Mouse (Mus musculus): Measurements from ENCODE around the gene Glis1.
"Not testable (repeated sequence)": the region's sequence is repeated elsewhere in the genome, so short reads cannot be mapped to it uniquely, and the experiment has no call there.

Glis1 gene

GRCm38 (mm10) chr4:107575781-107576180 lies 141.4 kb downstream of the Glis1 start:
- DNase-seq (ENCODE audit: low read depth in 2 of 2, low spot score in 2 of 2): no peak

DNA sequence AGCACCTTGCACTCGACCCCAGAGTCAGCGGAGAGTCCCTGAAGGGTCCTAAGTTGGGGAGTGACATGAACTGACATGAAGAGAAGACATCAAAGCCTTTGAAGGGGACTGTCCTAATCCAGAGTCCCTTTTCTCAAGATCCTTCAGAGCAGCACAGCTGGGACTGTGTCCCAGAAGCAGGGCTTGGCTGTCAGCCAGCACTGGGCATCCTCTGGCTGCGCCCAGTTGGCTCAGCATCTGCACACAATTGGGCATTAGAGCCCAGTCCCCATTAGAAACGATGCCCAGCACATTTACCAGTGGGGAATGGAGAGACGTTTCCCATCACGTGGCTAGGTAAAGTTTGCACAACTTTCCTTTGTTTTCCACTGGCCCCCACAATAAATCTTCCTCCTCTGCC lies 142.4 kb downstream of the Glis1 start:
- DNase-seq (ENCODE audit: low read depth in 2 of 2, low spot score in 2 of 2): no peak

- DNase-seq (ENCODE audit: low read depth in 2 of 2, low spot score in 2 of 2): no peak
These were observed 142.9 kb downstream of the Glis1 start for GRCm38 (mm10) chr4:107577146-107577839.

- no peak for DNase-seq (ENCODE audit: low read depth in 2 of 2, low spot score in 2 of 2)
These were observed 146.5 kb downstream of the Glis1 start for GRCm38 (mm10) chr4:107580883-107581282.

GRCm38 (mm10) chr4:107586391-107586790 lies 152.0 kb downstream of the Glis1 start:
- DNase-seq (ENCODE audit: low read depth in 2 of 2, low spot score in 2 of 2): no peak

DNA sequence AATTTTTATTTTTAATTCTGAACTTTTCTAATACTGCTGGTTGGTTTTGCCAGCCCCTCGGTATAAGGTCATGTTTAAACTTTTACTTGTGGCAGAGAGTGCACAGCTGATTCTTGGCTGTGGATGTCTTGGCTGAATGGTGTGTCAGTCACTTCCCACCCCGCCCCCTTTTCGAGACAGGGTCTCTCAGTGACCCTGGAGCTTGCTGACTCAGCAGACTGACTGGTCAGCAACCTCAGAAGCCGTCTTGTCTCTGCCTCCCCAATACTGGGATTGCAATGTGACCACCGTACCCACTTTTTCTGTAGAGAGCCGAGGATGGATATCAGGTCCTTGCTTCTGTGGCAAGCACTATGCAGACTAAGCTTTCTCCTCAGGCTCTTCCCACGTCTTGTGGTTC lies 154.2 kb downstream of the Glis1 start:
- DNase-seq (ENCODE audit: low read depth in 2 of 2, low spot score in 2 of 2): no peak

DNA sequence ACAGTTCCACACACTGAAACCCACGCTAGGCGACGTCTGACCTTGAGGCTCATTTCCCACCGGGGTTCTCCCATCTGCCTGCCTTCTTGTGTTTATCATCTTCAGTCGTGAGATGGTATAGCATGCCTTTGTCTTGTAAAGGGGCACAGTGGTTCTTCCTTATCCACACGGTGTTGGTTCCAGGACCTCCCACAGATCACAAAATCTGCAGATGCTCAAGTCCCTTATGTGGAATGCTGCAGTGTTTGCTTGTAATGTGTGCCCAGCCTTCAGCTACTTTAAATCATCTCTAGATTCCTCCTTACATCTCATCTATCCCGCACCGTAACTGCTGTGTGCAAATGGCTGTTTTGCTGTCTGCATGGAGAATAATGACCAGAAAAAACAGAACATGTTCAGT lies 154.7 kb downstream of the Glis1 start:
- DNase-seq (ENCODE audit: low read depth in 2 of 2, low spot score in 2 of 2): no peak

GRCm38 (mm10) chr4:107590805-107591534 lies 156.6 kb downstream of the Glis1 start:
- no peak for DNase-seq (ENCODE audit: low read depth in 2 of 2, low spot score in 2 of 2)

- no peak for DNase-seq (ENCODE audit: low read depth in 2 of 2, low spot score in 2 of 2)
These were observed 159.0 kb downstream of the Glis1 start for GRCm38 (mm10) chr4:107593426-107593825.

DNA sequence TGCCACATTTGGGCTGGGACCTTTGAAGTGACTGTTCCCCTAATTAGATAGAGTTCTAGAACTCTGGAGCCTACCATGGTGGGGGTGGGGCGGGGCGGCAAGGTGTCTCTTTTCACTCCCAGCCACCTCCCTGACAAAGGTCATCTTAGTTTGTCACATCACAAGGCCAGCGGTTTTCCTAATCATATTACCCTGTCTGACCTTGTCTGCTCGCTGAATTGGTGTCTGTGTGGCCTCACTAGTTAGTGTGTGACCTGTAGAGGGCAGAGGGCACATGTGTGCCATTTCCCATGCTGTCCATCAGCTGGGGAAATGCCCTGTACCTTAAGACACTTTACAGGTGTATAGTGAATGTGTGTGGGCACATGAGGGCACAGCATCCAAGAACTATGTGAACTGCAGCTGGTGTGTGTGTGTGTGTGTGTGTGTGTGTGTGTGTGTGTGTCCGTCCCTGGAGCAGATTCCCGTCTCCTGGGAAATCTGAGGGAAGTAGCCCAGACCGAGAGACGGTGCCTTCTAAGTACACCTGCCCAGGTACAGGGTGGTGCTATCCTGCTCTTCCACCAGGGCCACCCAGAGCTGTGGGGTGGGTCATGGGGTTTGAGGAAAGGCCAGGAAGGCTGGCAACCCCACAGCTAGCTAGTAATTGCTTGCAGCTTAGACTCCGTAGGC lies 163.0 kb downstream of the Glis1 start:
- DNase-seq (ENCODE audit: low read depth in 2 of 2, low spot score in 2 of 2): no peak

DNA sequence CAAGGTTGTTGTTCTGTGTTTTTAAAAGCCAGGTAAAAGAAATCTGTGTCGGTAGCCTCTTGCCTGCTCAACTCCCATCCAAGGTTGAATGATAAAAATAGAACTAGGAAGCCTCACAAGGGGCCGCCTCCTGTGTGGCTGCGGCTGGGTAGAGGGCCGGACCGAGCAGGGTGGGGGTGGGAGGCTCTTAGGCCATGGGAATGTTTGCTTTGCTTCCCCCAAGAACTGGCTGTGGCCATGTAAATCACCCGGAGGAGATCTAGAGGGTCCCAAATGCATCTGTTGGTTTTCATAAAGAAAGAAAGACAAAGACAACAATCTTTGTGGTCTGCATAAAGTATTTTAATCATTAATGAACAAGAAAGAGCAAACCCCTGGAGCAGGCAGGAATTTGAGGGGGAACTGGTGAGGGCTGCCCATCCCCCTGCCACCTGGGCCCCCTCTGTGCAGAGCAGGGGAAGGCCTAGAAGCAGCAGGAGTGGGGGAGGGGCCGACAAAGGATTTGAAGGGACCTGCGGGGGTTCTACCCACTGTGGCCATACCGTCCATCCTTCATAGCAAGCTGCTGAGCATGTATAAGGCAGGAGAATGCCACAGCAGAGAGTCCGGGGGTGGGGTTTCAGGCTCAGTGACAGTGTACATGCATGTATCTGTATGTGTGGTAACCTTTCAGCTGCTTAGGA lies 163.6 kb downstream of the Glis1 start:
- no peak for DNase-seq (ENCODE audit: low read depth in 2 of 2, low spot score in 2 of 2)

GRCm38 (mm10) chr4:107598581-107598958 lies 164.2 kb downstream of the Glis1 start:
- not testable (repeated sequence) for DNase-seq (ENCODE audit: low read depth in 2 of 2, low spot score in 2 of 2)

- no peak for DNase-seq (ENCODE audit: low read depth in 2 of 2, low spot score in 2 of 2)
These were observed 167.9 kb downstream of the Glis1 start for GRCm38 (mm10) chr4:107602284-107602683.

- no peak for DNase-seq (ENCODE audit: low read depth in 2 of 2, low spot score in 2 of 2)
These were observed 168.4 kb downstream of the Glis1 start for GRCm38 (mm10) chr4:107602787-107603186.

DNA sequence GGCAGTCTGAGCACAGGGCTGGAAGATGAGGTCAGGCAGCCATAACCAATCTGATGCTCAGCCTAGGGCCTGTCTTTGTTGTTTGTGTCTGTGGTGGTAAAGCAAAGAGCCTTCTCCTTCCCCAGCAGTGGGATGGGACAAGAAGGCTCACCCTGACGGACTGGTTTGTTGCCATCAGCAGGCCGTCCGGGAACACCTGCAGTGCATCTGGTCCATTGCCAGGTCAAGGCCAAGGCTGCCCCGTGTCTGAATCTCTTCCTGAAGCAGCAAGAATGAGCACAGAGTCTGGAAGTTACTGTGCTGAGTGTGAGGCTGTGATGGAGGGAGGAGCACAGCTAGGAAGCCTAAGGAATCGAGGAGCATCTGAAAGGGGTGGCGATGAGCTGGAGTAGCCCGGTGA lies 168.8 kb downstream of the Glis1 start:
- no peak for DNase-seq (ENCODE audit: low read depth in 2 of 2, low spot score in 2 of 2)

DNA sequence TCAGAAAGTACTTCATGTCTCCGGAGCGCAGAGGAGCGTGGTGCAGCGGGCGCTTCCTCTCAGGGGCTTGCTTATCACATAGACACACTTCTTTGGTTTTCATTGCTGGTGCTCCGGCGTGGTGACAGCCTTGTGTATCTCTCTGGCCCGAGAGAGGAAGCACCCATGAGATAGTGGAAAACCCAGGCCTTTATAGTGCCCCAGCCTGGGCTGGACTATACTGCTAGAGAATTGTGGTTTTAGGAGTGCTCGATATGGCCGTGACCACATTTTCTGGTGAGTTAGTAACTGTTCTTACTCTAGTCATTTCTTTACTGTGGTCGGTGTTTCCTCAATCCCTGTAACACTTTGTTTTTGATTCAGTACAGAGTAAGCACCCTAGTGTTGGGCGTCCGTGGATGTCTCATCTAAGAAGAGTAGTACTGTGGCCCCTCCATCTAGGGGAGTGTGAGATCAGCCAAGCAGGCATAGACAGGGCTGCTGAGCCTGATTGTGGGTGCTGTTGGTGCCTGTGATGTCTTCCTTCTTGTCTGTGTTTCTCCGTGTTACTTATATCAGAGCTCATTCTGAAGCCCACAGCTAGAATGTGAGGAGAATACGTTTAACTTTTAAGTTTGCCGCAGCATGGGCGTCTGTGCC lies 171.7 kb downstream of the Glis1 start:
- DNase-seq (ENCODE audit: low read depth in 2 of 2, low spot score in 2 of 2): no peak

- DNase-seq (ENCODE audit: low read depth in 2 of 2, low spot score in 2 of 2): no peak
These were observed 175.4 kb downstream of the Glis1 start for GRCm38 (mm10) chr4:107609775-107610174.

DNA sequence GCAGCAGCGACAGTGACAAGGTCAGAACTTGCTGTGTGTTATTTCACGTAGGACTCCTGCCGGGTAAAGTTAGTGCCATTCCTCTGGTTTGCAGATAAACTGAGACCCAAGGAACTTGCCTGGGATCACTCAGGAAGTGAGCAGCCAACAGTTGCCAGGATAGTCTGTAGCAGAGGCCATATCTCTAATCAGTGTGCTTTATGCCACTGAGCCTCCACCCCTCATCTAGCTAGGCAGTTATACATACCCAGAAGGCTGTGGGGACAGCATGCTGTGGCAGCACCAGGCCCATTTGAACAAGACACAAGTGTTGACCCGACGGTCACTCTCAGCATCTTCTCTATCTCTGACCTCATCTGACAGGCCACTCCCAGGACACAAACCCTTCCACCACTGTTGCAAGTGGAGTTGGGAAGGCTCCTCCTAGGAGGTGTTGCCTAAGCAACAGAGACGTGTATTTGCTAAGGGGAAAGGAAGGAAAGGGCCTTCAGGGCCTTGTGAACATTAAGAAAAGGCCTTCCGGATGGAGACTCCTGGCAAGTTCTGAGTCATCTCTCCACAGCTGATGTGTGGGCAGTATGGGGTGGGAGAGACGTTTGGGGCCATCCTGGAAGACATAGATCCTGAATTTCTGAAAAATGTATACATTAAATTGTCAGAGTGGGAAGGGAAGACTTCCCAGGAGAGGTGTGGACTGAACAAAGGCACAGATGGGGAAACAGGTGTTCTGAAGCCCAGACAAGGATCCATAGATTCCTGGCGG lies 177.7 kb downstream of the Glis1 start:
- DNase-seq (ENCODE audit: low read depth in 2 of 2, low spot score in 2 of 2): no peak

- DNase-seq (ENCODE audit: low read depth in 2 of 2, low spot score in 2 of 2): no peak
These were observed 183.3 kb downstream of the Glis1 start for GRCm38 (mm10) chr4:107617596-107618230.

- DNase-seq (ENCODE audit: low read depth in 2 of 2, low spot score in 2 of 2): no peak
These were observed 185.1 kb downstream of the Glis1 start for GRCm38 (mm10) chr4:107619487-107619886.
